Mouse (Mus musculus) embryonic fibroblast, embryonic 13.5 days (primary cell): ENCODE measurements at regions not wholly inside any gene's neighbourhood (a gene's known extent, or its start where the extent isn't known, plus 50 kb on each side); places are given as distances from the start of the nearest gene placed in this dataset.
"Not testable (repeated sequence)": the region's sequence is repeated elsewhere in the genome, so short reads cannot be mapped to it uniquely, and the experiment has no call there.

Experiments used
- H3K27ac ChIP-seq: 2 replicates; pipeline ENCODE4 v1.5.1; 2012; ENCODE audit warnings: low read length, control low read depth, inconsistent platforms; ENCODE audit not compliant: insufficient read depth
- H3K4me1 ChIP-seq: 2 replicates; pipeline ENCODE4 v1.6.1; 2011; ENCODE audit warnings: low read length; ENCODE audit not compliant: control insufficient read depth, insufficient read depth
- H3K4me3 ChIP-seq: 2 replicates; pipeline ENCODE4 v1.5.1; 2011; ENCODE audit warnings: mild to moderate bottlenecking, control low read depth, low read length; ENCODE audit not compliant: insufficient read depth
- CTCF ChIP-seq: IDR thresholded peaks from 2 replicates; pipeline ENCODE4 v1.5.1; 2011; ENCODE audit warnings: mild to moderate bottlenecking, control low read depth, low read length, moderate library complexity, borderline replicate concordance; ENCODE audit not compliant: insufficient read depth
- POLR2A ChIP-seq: IDR thresholded peaks from 2 replicates; pipeline ENCODE4 v1.6.1; 2011; ENCODE audit warnings: low read depth, mild to moderate bottlenecking, control low read depth, low read length, moderate library complexity

DNA sequence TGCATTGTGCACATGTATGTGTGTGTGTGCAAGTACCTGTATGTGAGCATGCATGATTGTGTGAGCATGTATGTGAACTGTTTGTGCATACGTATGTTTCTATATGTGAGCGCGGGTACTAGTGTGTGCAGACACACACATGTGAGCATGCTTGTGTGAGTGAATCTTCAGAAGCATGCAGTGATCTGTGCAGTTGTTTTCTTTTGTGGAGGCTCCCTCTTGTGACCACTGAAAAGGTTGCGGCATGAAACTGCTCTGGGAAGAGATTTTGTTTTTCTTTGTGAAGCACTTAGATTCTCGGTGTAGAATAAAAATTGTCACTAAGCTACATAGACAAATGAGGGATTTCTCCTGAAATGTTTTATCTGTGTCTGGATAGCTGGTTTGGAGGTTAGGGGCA is 189.2 kb upstream of the Rapgef5 start:
- not testable (repeated sequence) for H3K27ac ChIP-seq, H3K4me3 ChIP-seq, H3K4me1 ChIP-seq

GRCm38 (mm10) chr12:117330418-117330817 is 185.9 kb upstream of the Rapgef5 start:
- Histone ChIP-seq H3K27ac (no peak overlapping the region), H3K4me3 (no peak overlapping the region), H3K4me1 (no peaks in the 10 kb centered on the region)
- no peak for TF ChIP-seq POLR2A
- TF ChIP-seq CTCF, result no peak

DNA sequence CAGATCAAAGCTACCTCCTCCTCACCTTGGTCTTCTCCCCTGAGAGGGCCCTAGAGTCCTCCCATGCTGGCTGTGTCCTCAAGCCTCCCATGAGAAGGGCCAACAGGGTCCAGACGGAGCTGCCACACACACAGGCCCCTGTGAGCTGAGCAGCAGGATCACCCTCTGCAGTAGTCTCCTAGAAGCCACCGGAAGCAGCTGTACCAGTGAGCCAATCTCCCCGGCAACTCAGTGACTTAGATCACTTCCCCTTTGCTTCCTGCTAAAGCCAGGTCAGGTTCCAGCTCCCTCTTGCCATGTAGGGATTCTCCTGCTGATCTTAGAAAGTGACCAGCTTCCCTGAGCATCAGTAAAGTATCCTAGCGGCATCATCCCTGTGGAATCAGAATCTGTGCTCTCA is 179.4 kb upstream of the Rapgef5 start:
- Histone ChIP-seq H3K4me3 (no peak overlapping the region), H3K4me1 (no peaks in the 10 kb centered on the region)
- TF ChIP-seq CTCF, result no peak
- no peak for TF ChIP-seq POLR2A

DNA sequence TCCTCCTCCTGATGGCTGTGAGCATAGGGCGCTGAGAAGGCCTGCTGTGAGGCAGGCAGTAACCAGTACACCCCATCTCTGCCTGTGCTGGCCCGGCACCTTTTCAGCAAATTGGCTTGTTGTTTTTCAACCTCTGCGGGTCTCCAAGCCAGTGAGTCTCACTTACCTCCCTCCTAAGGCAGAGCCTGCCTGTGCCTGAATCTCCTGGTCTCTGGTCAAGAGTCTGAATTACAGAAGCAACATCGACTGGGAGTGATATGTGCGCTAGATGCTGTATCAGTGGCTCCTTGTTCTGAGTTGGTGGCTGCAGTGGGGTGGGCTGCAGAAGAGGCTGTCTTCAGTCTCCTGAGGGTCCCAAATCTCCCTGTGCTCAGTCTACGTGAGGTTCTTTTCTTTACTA is 174.0 kb upstream of the Rapgef5 start:
- no peaks in the 10 kb centered on the region for H3K4me1 ChIP-seq
- H3K4me3 ChIP-seq, result no peak overlapping the region
- H3K27ac ChIP-seq, result no peak overlapping the region
- TF ChIP-seq POLR2A (no peak), CTCF (no peak)

More for the DNA sequence above, 179.4 kb upstream of the Rapgef5 start:
- H3K27ac ChIP-seq, result no peak overlapping the region

DNA sequence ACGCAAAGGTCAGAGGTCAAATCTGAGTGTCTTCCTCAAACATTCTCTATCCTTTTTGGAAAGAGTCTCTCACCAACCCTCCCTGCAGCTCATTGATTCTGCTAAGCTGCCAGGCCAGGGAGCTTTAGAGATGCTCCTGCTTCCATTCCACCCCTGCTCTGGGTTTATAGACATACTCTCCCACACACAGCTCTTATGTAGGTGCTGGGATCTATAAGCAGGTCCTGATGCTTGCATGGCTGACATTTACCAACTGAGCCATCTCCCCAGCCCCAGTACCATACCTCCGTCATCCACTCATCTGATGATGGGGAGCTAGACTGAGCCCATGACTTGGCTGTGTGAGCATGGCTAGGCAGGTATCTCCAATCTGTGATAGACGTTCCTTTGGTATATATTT is 173.2 kb upstream of the Rapgef5 start:
- Histone ChIP-seq H3K4me3 (no peak overlapping the region), H3K4me1 (no peaks in the 10 kb centered on the region), H3K27ac (no peak overlapping the region)
- TF ChIP-seq CTCF, result no peak
- TF ChIP-seq POLR2A, result no peak

GRCm38 (mm10) chr12:117343605-117344004 is 172.7 kb upstream of the Rapgef5 start:
- not testable (repeated sequence) for H3K4me3 ChIP-seq, H3K27ac ChIP-seq, H3K4me1 ChIP-seq

GRCm38 (mm10) chr12:117344266-117345087 is 171.8 kb upstream of the Rapgef5 start:
- TF ChIP-seq CTCF (no peak), POLR2A (no peak)
- no peak overlapping the region for H3K27ac ChIP-seq
- H3K4me1 ChIP-seq, result no peaks in the 10 kb centered on the region
- no peak overlapping the region for H3K4me3 ChIP-seq

- H3K4me3 ChIP-seq, result no peak overlapping the region
- H3K4me1 ChIP-seq, result no peaks in the 10 kb centered on the region
- TF ChIP-seq CTCF (no peak), POLR2A (no peak)
- no peak overlapping the region for H3K27ac ChIP-seq
These were observed 170.9 kb upstream of the Rapgef5 start for GRCm38 (mm10) chr12:117345088-117345977.

- Histone ChIP-seq H3K4me1 (no peaks in the 10 kb centered on the region), H3K27ac (no peak overlapping the region), H3K4me3 (no peak overlapping the region)
- TF ChIP-seq CTCF (no peak), POLR2A (no peak)
These were observed 170.2 kb upstream of the Rapgef5 start for GRCm38 (mm10) chr12:117346091-117346490.

DNA sequence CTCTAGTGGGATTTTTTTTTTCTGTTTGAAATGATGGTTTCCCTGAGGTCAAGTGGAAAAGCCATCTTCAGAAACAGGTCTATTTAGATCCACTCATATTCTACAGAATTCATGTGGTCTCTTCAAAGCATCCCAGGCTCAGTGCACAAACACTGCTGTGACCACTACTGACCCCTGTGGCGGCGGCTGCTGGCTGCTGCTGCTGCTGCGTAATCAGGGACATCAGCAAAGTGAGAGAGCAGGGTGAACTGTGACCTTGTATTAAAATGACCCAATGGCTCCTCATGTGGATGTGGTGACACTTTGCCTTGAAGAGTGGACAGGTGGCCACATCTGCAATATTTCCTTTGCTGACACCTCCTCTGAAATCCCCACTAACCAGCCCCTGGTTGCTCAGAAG is 169.1 kb upstream of the Rapgef5 start:
- no peaks in the 10 kb centered on the region for H3K4me1 ChIP-seq
- no peak for TF ChIP-seq CTCF
- TF ChIP-seq POLR2A, result no peak
- no peak overlapping the region for H3K27ac ChIP-seq
- H3K4me3 ChIP-seq, result no peak overlapping the region

GRCm38 (mm10) chr12:117348516-117348915 is 167.8 kb upstream of the Rapgef5 start:
- Histone ChIP-seq H3K4me1 (no peaks in the 10 kb centered on the region), H3K4me3 (no peak overlapping the region), H3K27ac (no peak overlapping the region)
- TF ChIP-seq CTCF (no peak), POLR2A (no peak)
